Mouse (Mus musculus) central nervous system, embryonic 18 days (tissue): ENCODE data around the gene Dnase1l1. TPM values are rescaled to one million over a fixed set of nuclear protein-coding genes. Genes with fewer than 3 reads are reported as not detected.

Experiments
- polyA plus RNA-seq: library from polyadenylated mRNA; depleted of rRNA; stranded (reverse); fragments of >200 nt; gene quantifications from 2 replicates; pipeline ENCODE4 v1.2.3, GENCODE M21; 2012; rRNA removed

The Dnase1l1 gene
- polyA plus RNA-seq, result 5.3 and 5.5 TPM in 2 replicates

DNA sequence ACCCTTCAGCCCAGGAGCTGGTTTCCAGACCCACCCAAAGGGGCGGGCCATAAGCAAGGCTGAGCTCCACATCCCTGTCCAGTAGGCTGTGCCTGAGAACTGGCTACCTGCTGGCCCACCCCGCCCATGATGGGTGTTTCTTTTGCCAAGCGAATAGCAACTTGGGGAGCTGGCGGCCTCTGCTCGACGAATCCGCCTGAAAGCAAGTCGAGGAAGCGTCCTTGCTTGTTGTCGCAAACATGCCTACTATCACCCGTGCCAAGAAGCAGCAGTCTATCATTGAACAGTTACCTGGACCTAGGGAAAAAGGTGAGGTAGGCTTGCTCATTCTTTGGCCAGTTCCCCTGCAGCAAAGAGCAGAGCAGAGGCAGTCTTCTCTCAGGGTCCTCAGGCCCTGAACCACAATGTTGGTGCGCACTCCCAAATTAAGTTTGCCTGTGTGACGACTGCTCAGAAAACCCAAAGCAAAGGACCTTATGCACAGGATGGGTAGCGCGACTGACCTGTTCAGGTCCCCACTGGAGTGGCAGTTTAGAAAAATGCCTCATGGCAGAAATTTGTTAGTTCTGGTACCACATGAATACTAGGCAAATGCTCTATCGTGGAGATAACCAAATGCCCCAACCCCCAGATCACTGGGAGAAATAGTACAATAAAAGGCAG, at the start of gene Dnase1l1, which contains the start of gene Taz:
Dnase1l1 (minus strand) TSS at position 606 of the 663 bp plus-strand sequence.
Taz (plus strand) TSS at position 181 of the 663 bp plus-strand sequence.

DNA sequence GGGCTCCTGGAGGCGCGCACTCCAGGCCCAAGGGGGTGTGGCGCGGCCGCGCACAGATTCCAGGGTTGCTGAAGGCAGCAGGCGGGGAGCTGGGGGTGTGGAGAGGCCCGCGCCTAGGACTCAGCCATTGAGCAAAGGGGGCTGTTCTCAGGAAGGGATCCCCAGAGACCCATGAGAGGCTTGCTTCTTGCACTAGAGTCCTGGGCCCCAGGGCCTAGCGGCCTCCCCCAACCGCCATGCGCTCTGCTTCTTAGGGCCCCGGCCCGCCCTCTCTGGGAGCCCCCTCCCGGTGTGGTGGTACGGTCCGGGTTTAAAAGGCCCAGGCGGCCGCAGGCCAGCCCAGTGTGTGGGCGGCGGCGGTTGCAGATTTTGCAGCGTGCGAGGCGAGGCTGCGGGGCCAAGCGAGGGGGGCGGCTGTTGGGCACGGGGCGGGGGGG, 46.6 kb upstream of the Dnase1l1 start, which contains the start of gene Plxna3:
Plxna3 (plus strand) TSS at position 342 of the 437 bp plus-strand sequence.

DNA sequence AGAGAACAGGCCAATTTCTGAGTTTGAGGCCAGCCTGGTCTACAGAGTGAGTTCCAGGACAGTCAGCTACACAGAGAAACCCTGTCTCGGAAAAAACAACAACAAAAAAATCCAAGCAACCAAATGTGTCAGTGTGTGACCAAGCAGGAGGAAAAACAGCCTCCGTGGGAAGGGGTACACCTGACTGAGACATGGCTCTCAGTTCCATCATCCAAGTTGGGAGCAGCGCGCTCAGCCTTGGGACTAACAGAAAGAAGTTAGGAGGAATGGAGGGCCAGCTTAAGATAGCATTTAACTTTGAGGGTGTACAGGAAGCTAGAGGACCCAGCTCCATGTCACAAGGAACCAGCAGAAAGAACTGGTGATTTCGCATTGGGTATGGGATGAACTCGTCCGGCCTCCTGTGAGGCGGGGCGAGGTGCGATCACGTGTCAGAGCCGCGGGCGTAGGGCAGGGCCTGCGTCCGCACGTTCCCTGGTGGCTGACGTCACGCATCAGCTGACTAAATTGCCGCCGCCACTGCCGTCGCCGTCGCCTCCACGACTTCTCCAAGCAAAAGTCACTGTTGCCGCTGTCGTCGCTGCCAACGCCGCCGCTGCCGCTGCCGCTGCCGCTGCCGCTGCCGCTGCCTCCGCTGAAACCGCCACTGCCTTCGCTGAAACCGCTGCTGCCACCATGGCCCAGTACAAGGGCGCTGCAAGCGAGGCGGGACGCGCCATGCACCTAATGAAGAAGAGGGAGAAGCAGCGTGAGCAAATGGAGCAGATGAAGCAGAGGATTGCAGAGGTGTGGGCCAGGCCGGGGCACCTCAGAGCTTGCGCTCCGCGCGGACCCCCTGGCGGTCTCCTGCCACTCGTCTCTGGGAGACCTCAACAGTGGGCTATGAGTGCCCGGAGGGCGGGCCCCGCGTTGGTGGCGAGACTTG, 30.7 kb upstream of the Dnase1l1 start, which contains the start of gene Fam50a:
Fam50a (plus strand) TSS at position 494 of the 925 bp plus-strand sequence.

DNA sequence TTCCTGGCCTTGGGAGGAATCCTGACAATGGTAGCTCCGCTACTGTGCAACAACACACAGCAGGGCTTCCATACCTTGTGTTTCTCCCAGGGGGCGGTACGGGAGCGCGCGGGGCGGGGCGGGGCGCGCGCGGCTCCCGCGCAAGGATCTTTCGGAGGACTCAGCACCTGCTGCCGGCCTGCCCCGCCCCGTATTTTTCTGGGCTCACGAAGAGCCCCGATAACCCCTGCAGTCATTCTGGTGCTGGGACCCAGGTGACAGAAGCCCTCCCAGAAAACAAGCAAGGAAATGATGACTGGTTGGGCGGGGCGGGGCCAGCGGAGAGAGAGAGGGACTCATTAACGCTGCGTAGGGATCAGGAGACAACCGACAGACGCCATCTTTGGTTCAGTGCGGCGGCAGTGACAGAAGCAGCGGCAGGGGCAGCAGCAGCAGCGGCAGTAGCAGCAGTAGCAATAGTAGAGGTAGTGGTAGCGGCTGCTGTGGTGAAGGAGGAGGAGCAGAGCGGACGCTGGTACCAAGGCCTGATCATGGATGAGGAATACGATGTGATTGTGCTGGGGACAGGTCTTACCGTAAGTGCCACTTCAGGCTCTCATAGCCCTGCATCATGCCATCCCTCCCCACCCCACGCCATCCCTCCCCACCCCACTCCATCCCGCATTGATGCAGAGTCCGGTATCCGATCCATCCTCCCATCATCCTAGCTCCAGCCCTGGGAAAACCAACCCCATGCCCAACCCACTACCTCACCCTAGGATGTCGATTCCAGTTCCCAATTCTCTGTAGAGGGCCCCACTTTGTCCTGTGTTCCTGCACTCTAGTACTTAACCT, 22.9 kb upstream of the Dnase1l1 start, which contains the start of gene Gdi1:
Gdi1 (plus strand) TSS at position 132 of the 834 bp plus-strand sequence.

DNA sequence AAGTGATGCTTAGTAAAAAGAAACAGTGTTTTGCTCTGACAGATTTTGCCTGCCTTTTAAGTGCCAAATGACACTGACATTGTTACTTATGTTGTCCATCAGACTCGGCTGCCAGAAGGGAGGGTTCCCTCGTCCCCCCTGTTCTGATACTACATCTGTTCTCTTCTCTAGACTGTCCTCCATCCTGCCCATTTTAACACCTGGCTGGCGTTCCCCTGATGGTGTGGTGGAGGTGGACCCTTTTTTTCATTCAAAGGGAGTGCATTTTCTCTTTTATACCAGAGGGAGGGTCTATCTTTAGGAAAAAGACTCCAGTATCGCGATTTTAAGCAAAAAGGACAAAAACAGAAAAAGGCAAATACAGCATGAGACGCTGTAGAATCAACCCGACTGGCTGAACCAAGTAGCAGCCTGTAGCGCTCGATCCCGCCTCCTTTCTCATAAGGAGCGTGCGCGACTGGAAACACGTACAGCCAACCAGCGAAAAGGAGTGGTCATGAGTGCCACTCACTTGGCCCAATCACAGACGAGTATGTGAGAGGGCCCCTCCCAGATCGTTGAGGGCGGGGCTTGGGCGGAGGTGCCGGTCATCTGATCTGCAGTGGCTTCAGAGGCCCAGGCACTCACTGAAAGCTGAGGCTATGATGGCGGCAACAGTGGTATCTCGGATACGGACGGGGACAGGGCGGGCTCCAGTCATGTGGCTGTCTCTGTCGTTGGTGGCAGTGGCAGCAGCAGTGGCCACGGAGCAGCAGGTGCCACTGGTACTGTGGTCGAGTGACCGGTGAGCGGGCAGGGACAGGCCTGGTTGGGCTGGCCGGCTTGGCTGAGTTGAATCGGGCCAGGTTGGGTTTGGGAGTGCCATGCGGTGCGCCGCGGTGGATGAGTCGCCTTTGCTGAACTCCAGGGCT, 14.7 kb upstream of the Dnase1l1 start, which contains the start of gene Atp6ap1:
Atp6ap1 (plus strand) TSS at position 560 of the 911 bp plus-strand sequence.

DNA sequence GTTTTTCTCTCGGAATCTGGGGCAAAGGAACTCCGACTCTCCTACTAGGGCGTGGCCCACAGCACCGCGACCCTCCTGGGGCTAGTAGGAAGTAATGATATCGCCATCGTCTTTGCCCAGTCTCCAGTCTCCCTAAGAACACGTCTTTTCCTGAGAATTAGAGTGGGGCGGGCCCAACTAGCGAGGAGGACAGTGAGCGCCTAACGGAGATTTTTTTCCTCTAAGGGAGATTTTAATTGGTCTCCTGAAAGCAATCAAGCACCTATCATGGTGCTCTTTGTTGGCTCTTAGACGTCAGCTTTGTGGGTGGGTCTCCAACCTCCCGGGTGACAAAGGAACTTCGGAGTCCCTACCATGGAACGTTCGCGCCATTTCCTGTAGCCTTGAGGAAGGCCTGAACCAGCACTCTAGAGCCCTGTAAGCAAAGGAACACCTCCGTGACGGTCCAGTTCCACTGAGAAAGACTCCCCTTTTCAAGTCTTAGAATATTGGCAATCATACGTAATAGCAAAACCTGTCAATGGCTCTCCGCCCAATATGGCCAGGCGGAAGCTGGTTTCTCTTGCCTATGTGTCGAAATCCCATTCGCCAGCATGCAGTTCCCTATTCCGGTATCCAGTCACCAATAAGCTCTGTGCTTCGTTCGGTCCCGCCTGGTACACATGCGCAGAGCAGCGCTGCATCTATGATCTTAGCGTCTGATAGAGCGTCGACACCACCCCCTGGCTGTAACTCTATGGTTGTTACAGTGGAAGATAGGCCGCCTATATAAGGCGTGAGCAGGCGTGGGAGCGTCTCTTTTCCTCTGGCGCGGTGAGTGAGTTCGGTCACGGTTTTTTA, 11.9 kb downstream of the Dnase1l1 start, which contains the start of gene Rpl10:
Rpl10 (plus strand) TSS at position 751 of the 840 bp plus-strand sequence.

DNA sequence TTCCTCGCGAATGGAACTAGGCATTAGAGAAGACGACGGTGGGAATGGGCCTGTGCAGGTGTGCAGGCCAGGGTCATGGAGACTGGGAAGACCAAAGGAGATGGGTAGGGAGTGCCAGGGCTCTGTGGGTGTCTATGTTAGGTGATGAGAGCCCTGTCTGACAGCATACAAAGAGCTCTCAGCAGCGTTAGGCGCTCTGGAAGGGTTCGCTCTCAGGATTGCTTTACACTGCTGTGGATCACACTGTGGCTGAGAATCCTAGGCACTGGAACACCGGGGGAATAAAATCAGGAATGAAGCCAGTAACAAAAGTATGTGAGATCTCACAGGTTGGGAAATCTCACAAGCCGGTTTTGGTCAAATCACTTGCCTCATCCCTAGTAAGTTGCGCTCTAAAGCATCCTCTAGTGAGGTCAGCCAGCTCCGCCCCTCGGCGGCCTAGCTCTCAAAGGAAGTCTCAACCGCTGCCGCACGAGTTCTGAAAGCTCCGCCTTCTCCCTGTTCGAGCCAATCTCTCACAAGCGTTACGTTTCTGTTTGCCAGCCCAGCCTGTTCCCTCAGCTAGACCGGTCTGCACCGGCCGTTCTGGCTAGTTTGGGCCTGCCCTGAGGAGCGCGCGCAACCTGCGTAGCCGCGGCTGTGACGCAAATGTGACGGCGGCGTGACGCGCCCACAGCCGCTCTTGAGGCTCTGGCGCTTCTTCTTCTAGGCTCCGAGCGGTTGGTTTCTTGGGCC, 27.8 kb downstream of the Dnase1l1 start, which contains the start of gene Emd:
Emd (plus strand) TSS at position 535 of the 735 bp plus-strand sequence.

DNA sequence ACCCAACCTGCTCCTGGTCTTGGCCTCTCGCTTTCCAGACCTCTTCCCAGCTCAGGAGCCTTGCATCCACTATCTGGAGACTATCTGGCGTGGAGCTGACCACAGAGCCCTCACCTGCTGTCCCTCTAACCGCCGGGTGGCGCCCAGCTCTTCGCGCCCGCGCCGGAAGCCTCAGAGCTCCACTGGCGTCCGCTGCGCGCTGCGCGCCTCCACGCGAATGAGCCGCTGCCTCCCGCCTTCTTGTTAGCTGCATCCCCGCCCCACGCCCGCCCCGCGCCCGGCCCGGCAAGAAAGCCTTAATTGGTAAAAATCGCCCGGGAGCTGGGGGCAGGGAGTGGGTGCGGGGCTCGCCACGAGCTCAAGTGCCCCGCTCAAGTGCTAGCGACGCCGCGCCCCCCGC, 32.5 kb downstream of the Dnase1l1 start, which contains the start of gene Flna:
Flna (minus strand) TSS at position 206 of the 400 bp plus-strand sequence.

Other genes starting within 250 kb of the Dnase1l1 start
- 0.06 TPM in 1 of 2 replicates, not detected in the other for gene Opn1mw, start 154.9 kb downstream of the Dnase1l1 start, polyA plus RNA-seq
- 26.2 and 26.9 TPM in 2 replicates for gene Mecp2, start 147.0 kb downstream of the Dnase1l1 start, polyA plus RNA-seq
- not detected in 2 replicates for gene Tex28, start 114.5 kb downstream of the Dnase1l1 start, polyA plus RNA-seq
- gene Tktl1, start 105.1 kb downstream of the Dnase1l1 start, polyA plus RNA-seq, result not detected in 2 replicates
- 492 and 527 TPM in 2 replicates for gene Flna, start 32.5 kb downstream of the Dnase1l1 start, polyA plus RNA-seq
- 66.2 and 73.5 TPM in 2 replicates for gene Emd, start 27.6 kb downstream of the Dnase1l1 start, polyA plus RNA-seq
- 1,738 and 1,782 TPM in 2 replicates for gene Rpl10, start 11.5 kb downstream of the Dnase1l1 start, polyA plus RNA-seq
- gene Taz, start 425 bp downstream of the Dnase1l1 start, polyA plus RNA-seq, result 90.8 and 91.9 TPM in 2 replicates
- gene Atp6ap1, start 14.8 kb upstream of the Dnase1l1 start, polyA plus RNA-seq, result 420 and 430 TPM in 2 replicates
- 1,224 and 1,398 TPM in 2 replicates for gene Gdi1, start 22.7 kb upstream of the Dnase1l1 start, polyA plus RNA-seq
- 49.5 and 51.9 TPM in 2 replicates for gene Fam50a, start 30.7 kb upstream of the Dnase1l1 start, polyA plus RNA-seq
- gene Plxna3, start 46.7 kb upstream of the Dnase1l1 start, polyA plus RNA-seq, result 250 and 260 TPM in 2 replicates
- gene Lage3, start 71.3 kb upstream of the Dnase1l1 start, polyA plus RNA-seq, result 77.0 and 82.1 TPM in 2 replicates
- 61.5 and 64.5 TPM in 2 replicates for gene Ubl4a, start 90.9 kb upstream of the Dnase1l1 start, polyA plus RNA-seq
- gene Slc10a3, start 91.0 kb upstream of the Dnase1l1 start, polyA plus RNA-seq, result 6.4 and 6.6 TPM in 2 replicates
- gene Fam3a, start 110.9 kb upstream of the Dnase1l1 start, polyA plus RNA-seq, result 30.3 and 32.6 TPM in 2 replicates
- 15.4 and 16.3 TPM in 2 replicates for gene Ikbkg, start 111.0 kb upstream of the Dnase1l1 start, polyA plus RNA-seq
- gene G6pdx, start 146.9 kb upstream of the Dnase1l1 start, polyA plus RNA-seq, result 45.8 and 47.6 TPM in 2 replicates
- not detected in 2 replicates for gene Gm6880, start 199.1 kb upstream of the Dnase1l1 start, polyA plus RNA-seq